Mouse (Mus musculus) skeletal muscle tissue, postnatal 0 days (tissue): ENCODE measurements around the gene Trim11. TPM values are rescaled to one million over a fixed set of nuclear protein-coding genes. Genes with fewer than 3 reads are reported as not detected.

Source experiments
- microRNA-seq, 2 experiments: library from miRNA; unstranded; fragments of <30 nt; microRNA quantifications; one replicate each; pipeline ENCODE4; 2016
- polyA plus RNA-seq: library from polyadenylated mRNA; unstranded; fragments of >200 nt; fragmentation: Nextera tagmentation; extraction: Ambion mirVana; gene quantifications from 2 replicates; pipeline ENCODE4 v1.2.1, GENCODE M21; 2015

Trim11 gene
- 13.7 and 15.2 TPM in 2 replicates for polyA plus RNA-seq

DNA sequence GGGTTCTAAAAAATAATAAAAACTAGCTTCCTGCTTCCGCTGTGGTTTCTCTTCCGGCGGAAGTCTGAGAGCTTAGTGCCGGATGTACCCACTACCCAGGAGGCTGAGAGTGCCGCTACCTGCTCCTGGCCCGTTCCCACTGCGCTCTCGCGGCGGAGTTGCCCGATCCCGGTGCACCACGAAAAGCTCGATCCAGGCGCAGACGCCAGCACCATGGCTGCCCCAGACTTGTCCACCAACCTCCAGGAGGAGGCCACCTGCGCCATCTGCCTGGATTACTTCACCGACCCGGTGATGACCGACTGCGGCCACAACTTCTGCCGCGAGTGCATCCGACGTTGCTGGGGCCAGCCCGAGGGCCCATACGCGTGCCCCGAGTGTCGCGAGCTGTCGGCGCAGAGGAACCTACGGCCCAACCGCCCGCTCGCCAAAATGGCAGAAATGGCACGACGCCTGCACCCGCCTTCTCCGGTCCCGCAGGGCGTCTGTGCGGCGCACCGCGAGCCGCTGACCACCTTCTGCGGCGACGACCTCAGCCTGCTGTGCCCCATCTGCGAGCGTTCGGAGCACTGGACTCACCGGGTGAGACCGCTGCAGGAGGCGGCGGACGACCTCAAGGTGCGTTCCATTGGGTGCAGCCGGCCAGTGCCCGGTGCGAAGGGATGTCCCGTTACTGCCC, at the start of gene Trim11:
Gene Trim11 (plus strand): TSS at position 67 of the 679 bp plus-strand sequence.

DNA sequence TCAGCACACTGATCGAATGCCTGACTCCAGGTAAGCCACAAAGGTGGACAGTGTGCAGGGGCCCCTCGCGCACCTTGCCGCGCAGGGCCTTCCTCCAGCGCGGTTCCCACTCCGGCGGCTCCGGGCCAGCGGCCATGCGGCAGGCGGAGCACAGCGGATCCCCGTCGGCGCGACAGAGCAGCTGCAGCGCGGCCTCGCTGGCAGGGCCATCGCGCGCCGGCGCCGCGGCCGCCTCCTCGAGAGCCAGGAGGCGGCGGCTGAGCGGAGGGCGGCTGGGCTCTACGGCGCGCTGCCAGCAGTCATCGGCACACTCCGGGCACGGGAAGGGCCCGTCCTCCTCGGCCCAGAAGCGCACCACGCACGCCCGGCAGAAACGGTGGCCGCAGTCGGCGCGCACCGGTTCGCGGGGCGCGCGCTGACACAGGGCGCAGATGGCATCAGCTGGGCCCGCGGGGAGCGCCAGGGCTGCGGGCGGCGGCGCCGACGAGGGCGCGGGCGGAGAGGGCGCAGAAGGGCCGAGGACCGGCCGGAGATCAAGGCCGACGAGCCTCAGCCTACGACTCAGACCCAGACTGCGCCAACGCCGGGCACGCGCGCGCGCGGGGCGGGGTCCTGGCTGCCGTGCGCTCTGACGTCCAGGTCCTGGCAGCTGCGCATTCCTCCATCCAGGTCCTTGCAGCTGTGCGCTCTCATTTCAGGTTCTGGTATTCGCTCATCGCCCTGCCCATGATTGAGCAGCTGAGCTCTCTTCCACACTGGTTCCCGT, 39.4 kb upstream of the Trim11 start, which contains the start of gene Rnf187:
Gene Rnf187 (minus strand): TSS at position 595 of the 766 bp plus-strand sequence.

DNA sequence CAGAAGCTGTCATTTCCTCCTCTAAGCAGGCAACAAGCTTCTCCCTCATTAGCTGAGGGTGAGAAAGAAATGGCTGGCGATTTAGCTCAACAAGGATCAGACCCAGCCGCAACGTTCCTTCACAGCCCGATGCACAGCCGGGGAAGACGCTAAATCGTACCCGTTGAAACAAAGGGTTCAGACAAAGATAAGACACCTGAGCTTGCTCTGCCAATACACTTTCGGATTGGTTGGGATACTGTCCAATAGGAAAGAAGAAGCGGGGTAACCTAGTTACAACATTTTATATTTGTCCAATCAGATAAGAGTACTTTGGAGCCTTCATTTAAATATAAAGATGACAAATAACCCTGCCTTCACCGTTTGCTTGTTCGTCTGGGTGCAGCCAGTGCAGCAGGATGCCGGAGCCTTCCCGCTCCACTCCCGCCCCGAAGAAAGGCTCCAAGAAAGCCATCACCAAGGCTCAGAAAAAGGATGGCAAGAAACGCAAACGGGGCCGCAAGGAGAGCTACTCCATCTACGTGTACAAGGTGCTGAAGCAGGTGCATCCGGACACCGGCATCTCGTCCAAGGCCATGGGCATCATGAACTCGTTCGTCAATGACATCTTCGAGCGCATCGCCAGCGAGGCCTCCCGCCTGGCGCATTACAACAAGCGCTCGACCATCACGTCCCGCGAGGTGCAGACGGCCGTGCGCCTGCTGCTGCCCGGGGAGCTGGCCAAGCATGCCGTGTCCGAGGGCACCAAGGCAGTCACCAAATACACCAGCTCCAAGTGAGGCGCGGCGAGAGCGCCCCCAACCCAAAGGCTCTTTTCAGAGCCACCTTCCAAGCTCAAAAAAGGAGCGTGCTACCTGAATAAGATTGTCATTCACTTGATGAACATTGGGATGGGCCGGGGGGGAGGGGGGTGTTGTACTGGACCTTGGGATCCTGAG, 29.1 kb upstream of the Trim11 start, which contains the start of gene Hist3h2ba:
Gene Hist3h2ba (plus strand): TSS at position 379 of the 938 bp plus-strand sequence.

DNA sequence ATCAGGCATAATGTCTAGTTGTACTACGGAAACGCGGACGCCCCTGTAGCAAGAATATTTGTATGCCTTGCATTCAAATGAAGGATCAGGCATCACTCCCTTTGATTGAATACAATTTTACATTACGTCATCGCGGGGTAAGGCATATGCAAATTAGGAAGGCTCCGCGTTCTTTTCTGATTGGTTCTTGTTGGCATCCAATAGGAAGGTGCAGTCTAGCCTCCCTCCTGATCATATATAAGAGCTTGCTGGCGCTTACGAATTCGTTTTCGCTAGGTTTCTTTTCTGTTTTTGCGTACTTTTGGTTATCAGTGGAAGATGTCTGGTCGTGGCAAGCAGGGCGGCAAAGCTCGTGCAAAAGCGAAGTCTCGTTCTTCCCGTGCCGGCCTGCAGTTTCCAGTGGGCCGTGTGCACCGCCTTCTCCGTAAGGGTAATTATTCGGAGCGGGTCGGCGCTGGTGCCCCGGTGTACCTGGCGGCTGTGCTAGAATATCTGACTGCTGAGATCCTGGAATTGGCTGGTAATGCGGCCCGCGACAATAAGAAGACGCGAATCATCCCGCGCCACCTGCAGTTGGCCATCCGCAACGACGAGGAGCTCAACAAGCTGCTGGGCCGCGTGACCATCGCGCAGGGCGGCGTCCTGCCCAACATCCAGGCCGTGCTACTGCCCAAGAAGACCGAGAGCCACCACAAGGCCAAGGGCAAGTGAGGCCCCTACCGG, 23.3 kb upstream of the Trim11 start, which contains the start of the genes Hist3h2a and Trim17:
Gene Hist3h2a (plus strand): TSS at position 266 of the 723 bp plus-strand sequence.
Gene Trim17 (plus strand): TSS at position 266 of the 723 bp plus-strand sequence.

Small RNA genes within 50 kb of the gene (microRNA-seq; reads per million reads assigned to microRNA genes)
- gene Gm44313, result 0 to 0.10 reads per million in 2 experiments

Other genes with a start within 250 kb of the Trim11 start
- gene Olfr317, start 238.9 kb upstream of the Trim11 start, polyA plus RNA-seq, result not detected in 2 replicates
- gene Olfr316, start 225.4 kb upstream of the Trim11 start, polyA plus RNA-seq, result not detected in 2 replicates
- not detected in 2 replicates for gene Olfr315, start 204.9 kb upstream of the Trim11 start, polyA plus RNA-seq
- gene Olfr314, start 195.1 kb upstream of the Trim11 start, polyA plus RNA-seq, result not detected in 2 replicates
- 1.3 and 1.9 TPM in 2 replicates for gene Fam183b, start 176.1 kb upstream of the Trim11 start, polyA plus RNA-seq
- gene Olfr313, start 163.1 kb upstream of the Trim11 start, polyA plus RNA-seq, result not detected in 2 replicates
- not detected in 2 replicates for gene Olfr312, start 148.9 kb upstream of the Trim11 start, polyA plus RNA-seq
- not detected in 2 replicates for gene Olfr311, start 138.8 kb upstream of the Trim11 start, polyA plus RNA-seq
- gene Gm12258, start 130.9 kb upstream of the Trim11 start, polyA plus RNA-seq, result 2.0 TPM in 2 replicates
- gene 2810021J22Rik, start 110.9 kb upstream of the Trim11 start, polyA plus RNA-seq, result 2.0 and 2.2 TPM in 2 replicates
- gene Zfp39, start 73.9 kb upstream of the Trim11 start, polyA plus RNA-seq, result 3.0 and 3.2 TPM in 2 replicates
- gene Btnl10, start 60.2 kb upstream of the Trim11 start, polyA plus RNA-seq, result not detected in 2 replicates
- gene Rnf187, start 39.2 kb upstream of the Trim11 start, polyA plus RNA-seq, result 161 and 166 TPM in 2 replicates
- gene Hist3h2ba, start 29.2 kb upstream of the Trim11 start, polyA plus RNA-seq, result 2.4 and 2.5 TPM in 2 replicates
- gene Hist3h2a, start 23.4 kb upstream of the Trim11 start, polyA plus RNA-seq, result 15.6 and 17.7 TPM in 2 replicates
- gene Trim17, start 23.4 kb upstream of the Trim11 start, polyA plus RNA-seq, result 0.08 and 0.10 TPM in 2 replicates
- 19.9 and 27.4 TPM in 2 replicates for gene Obscn, start 158.3 kb downstream of the Trim11 start, polyA plus RNA-seq
- 10.9 and 11.6 TPM in 2 replicates for gene Iba57, start 185.6 kb downstream of the Trim11 start, polyA plus RNA-seq
- gene Gjc2, start 205.1 kb downstream of the Trim11 start, polyA plus RNA-seq, result 0.85 and 1.6 TPM in 2 replicates
- gene Guk1, start 214.1 kb downstream of the Trim11 start, polyA plus RNA-seq, result 54.6 and 62.7 TPM in 2 replicates
- 95.2 and 96.2 TPM in 2 replicates for gene Mrpl55, start 224.4 kb downstream of the Trim11 start, polyA plus RNA-seq
- gene 2310033P09Rik, start 230.2 kb downstream of the Trim11 start, polyA plus RNA-seq, result 10.5 and 13.2 TPM in 2 replicates